Mouse (Mus musculus) testis, adult 2 months (tissue): ENCODE results near the gene Derl2. TPM values are rescaled to one million over a fixed set of nuclear protein-coding genes. Genes with fewer than 3 reads are reported as not detected.
A peak's percentile ranks its signal among the peaks of the same experiment; 100 is the strongest.

Source experiments
- H3K27ac ChIP-seq: fragments of 200-500 bp; 2 replicates; pipeline ENCODE4 v1.5.1; 2012; ENCODE audit warnings: low read depth, low read length; ENCODE audit not compliant: control insufficient read depth, insufficient read depth
- H3K27me3 ChIP-seq: fragments of 200-500 bp; 2 replicates; pipeline ENCODE4 v1.6.1; 2012; ENCODE audit warnings: mild to moderate bottlenecking, low read length, moderate library complexity; ENCODE audit not compliant: control insufficient read depth, insufficient read depth
- H3K36me3 ChIP-seq: fragments of 200-500 bp; 2 replicates; pipeline ENCODE4 v1.6.1; 2012; ENCODE audit warnings: mild to moderate bottlenecking, low read length; ENCODE audit not compliant: control insufficient read depth, insufficient read depth
- H3K4me1 ChIP-seq: fragments of 200-500 bp; 2 replicates; pipeline ENCODE4 v1.6.1; 2012; ENCODE audit warnings: low read length; ENCODE audit not compliant: control insufficient read depth, insufficient read depth
- H3K4me3 ChIP-seq: fragments of 200-500 bp; 2 replicates; pipeline ENCODE4 v1.5.1; 2012; ENCODE audit warnings: low read depth, mild to moderate bottlenecking, low read length, moderate library complexity, mixed read lengths; ENCODE audit not compliant: control insufficient read depth
- CTCF ChIP-seq: fragments of 200-500 bp; IDR thresholded peaks from 2 replicates; pipeline ENCODE4 v1.5.1; 2012; ENCODE audit warnings: low read depth, mild to moderate bottlenecking, inconsistent platforms, low read length, moderate library complexity; ENCODE audit not compliant: control insufficient read depth, insufficient read depth, insufficient replicate concordance
- POLR2A ChIP-seq: fragments of 200-500 bp; IDR thresholded peaks from 2 replicates; pipeline ENCODE4 v1.6.1; 2012; ENCODE audit warnings: low read depth, mild to moderate bottlenecking, inconsistent platforms, low read length, moderate library complexity; ENCODE audit not compliant: control insufficient read depth
- polyA plus RNA-seq: library from polyadenylated mRNA; depleted of rRNA; stranded (reverse); fragments of >200 nt; gene quantifications from 2 replicates; pipeline ENCODE4 v1.2.3, GENCODE M21; 2012; rRNA removed

The Derl2 gene
- polyA plus RNA-seq = 37.2 and 41.8 TPM in 2 replicates

GRCm38 (mm10) chr11:71019201-71020068, at the start of gene Derl2, which contains the start of gene Mis12:
Gene Derl2 (minus strand): TSS chr11:71019841.
Gene Mis12 (plus strand): TSS chr11:71019611.
- H3K36me3 ChIP-seq = peaks cover under 1% of the 10 kb centered on the region
- peaks cover 2% of the 10 kb centered on the region; the same call in 1 of the 2 replicates for H3K4me1 ChIP-seq
- peak within 1 kb of the TSS; percentile 83 for H3K27ac ChIP-seq
- TF ChIP-seq POLR2A (peak; percentile 80), CTCF (no peak)
- peak within 1 kb of the TSS; percentile 97 for H3K4me3 ChIP-seq
- H3K27me3 ChIP-seq = no peaks in the 10 kb centered on the region

- TF ChIP-seq CTCF (no peak), POLR2A (no peak)
- Histone ChIP-seq H3K4me1 (no peaks in the 10 kb centered on the region), H3K27ac (no peak overlapping the region), H3K27me3 (no peaks in the 10 kb centered on the region), H3K4me3 (no peak overlapping the region), H3K36me3 (no peaks in the 10 kb centered on the region)
Observed at GRCm38 (mm10) chr11:71052554-71052953, 32.9 kb upstream of the Derl2 start.

GRCm38 (mm10) chr11:71039526-71040298, 20.1 kb upstream of the Derl2 start:
- Histone ChIP-seq H3K27ac (no peak overlapping the region), H3K4me1 (no peaks in the 10 kb centered on the region), H3K36me3 (no peaks in the 10 kb centered on the region), H3K27me3 (no peaks in the 10 kb centered on the region), H3K4me3 (no peak overlapping the region)
- TF ChIP-seq CTCF (no peak), POLR2A (no peak)

GRCm38 (mm10) chr11:71033163-71033761, 13.6 kb upstream of the Derl2 start, which contains the start of gene 6330403K07Rik:
Gene 6330403K07Rik (minus strand): TSS chr11:71033513.
- no peaks in the 10 kb centered on the region for H3K27me3 ChIP-seq
- peak within 1 kb of the TSS; percentile 54 for H3K4me3 ChIP-seq
- no peaks in the 10 kb centered on the region for H3K36me3 ChIP-seq
- TF ChIP-seq CTCF = no peak
- no peak for TF ChIP-seq POLR2A
- no peak within 1 kb of the TSS for H3K27ac ChIP-seq
- peaks cover 7% of the 10 kb centered on the region for H3K4me1 ChIP-seq

GRCm38 (mm10) chr11:71032491-71033162, 13.0 kb upstream of the Derl2 start:
- H3K36me3 ChIP-seq = no peaks in the 10 kb centered on the region
- no peaks in the 10 kb centered on the region for H3K27me3 ChIP-seq
- TF ChIP-seq CTCF (no peak), POLR2A (no peak)
- no peak overlapping the region for H3K27ac ChIP-seq
- H3K4me3 ChIP-seq = peak overlapping the region; percentile 54
- peaks cover 7% of the 10 kb centered on the region for H3K4me1 ChIP-seq

- Histone ChIP-seq H3K27ac (no peak overlapping the region), H3K27me3 (no peaks in the 10 kb centered on the region)
Observed at GRCm38 (mm10) chr11:71032070-71032469, 12.4 kb upstream of the Derl2 start.

More at GRCm38 (mm10) chr11:71032070-71032469, 12.4 kb upstream of the Derl2 start:
- no peak overlapping the region for H3K4me3 ChIP-seq
- TF ChIP-seq POLR2A (no peak), CTCF (no peak)
- no peaks in the 10 kb centered on the region for H3K36me3 ChIP-seq
- H3K4me1 ChIP-seq = peaks cover 7% of the 10 kb centered on the region
